Mouse (Mus musculus) bone marrow, adult 2 months (tissue): ENCODE measurements around the gene Pycr2. TPM values are rescaled to one million over a fixed set of nuclear protein-coding genes. Genes with fewer than 3 reads are reported as not detected.
A peak's percentile ranks its signal among the peaks of the same experiment; 100 is the strongest.
"Not testable (repeated sequence)": the region's sequence is repeated elsewhere in the genome, so short reads cannot be mapped to it uniquely, and the experiment has no call there.

Experiments used
- H3K27ac ChIP-seq: fragments of 200-500 bp; 2 replicates; pipeline ENCODE4 v1.5.1; 2012; ENCODE audit warnings: low read depth, mild to moderate bottlenecking, control low read depth, inconsistent platforms, low read length; ENCODE audit not compliant: control insufficient read depth, poor library complexity, insufficient read depth
- H3K4me1 ChIP-seq: fragments of 200-500 bp; 2 replicates; pipeline ENCODE4 v1.6.1; 2011; ENCODE audit warnings: low read length; ENCODE audit not compliant: control insufficient read depth, insufficient read depth
- H3K4me3 ChIP-seq: fragments of 200-500 bp; replicated peaks from 2 replicates; pipeline ENCODE3; 2011; ENCODE audit warnings: mild to moderate bottlenecking, low read depth, low read length, control low read depth; ENCODE audit not compliant: control insufficient read depth
- CTCF ChIP-seq: fragments of 200-500 bp; IDR thresholded peaks from 2 replicates; pipeline ENCODE4 v1.5.1; 2011; ENCODE audit warnings: low read length, control low read depth; ENCODE audit not compliant: control insufficient read depth, insufficient read depth
- POLR2A ChIP-seq: fragments of 200-500 bp; IDR thresholded peaks from 2 replicates; pipeline ENCODE4 v1.6.1; 2011; ENCODE audit warnings: low read depth, mild to moderate bottlenecking, control low read depth, low read length, borderline replicate concordance; ENCODE audit not compliant: control insufficient read depth
- WGBS: fragments of 180-500 bp; shearing (Covaris S2); methylation state at CpG from one replicate; pipeline ENCODE4 v1.1.7; 2018; 5-methylcytosine and 5-hydroxymethylcytosine counted together
- polyA plus RNA-seq: library from polyadenylated mRNA; stranded (reverse); fragments of >200 nt; gene quantifications from 2 replicates; pipeline ENCODE4 v1.2.4, GENCODE M21; 2011; ENCODE audit warnings: low replicate concordance; ENCODE audit not compliant: missing spikeins, insufficient read depth, insufficient read length

The Pycr2 gene
- polyA plus RNA-seq, 1 experiment = 48.1 TPM

DNA sequence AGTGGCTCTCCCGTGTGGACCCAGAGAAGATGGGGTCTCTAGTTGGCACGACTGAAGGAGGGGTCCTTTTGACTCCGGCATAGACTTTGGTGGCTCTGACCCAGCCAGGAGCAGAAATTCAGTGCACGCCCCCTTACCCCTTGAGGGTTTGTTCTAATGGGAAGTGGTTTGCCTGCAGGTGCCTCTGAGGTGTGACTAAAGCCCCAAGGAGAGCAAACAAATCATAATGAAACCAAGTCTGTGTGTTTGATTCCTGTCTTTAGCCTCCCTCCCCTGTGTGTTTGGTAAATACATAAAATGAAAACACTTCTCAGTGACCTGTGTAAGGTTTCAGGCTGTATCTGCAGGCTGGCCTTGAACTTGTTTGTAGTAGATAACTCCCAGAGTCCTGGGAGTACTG, 22.2 kb downstream of the Pycr2 start:
- no peak for TF ChIP-seq POLR2A
- TF ChIP-seq CTCF = no peak
- H3K4me1 ChIP-seq = peaks cover 2% of the 10 kb centered on the region
- H3K4me3 ChIP-seq = no peak overlapping the region
- 36% methylated on average over 4 of the region's 4 CpGs for WGBS
- H3K27ac ChIP-seq = no peak overlapping the region

DNA sequence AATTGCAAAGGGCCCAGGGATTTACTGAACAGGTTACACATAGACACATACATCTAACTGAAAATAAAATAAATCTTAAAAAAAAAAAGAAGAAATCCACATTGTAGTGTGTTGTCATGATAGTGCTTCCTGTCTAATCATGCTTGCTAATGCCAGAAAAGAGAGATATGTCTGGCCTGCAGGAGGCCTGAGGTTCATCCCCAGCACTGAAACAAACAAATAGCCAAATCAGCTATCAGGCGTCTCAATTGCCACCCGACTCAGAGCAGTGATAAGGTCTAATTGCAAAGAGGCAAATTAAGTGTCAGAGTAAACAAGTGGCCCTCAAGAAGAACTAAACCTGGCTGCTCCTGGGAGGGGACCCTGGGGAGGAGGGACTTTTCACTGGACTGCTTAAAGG, 25.5 kb downstream of the Pycr2 start:
- Histone ChIP-seq H3K4me3 (no peak overlapping the region), H3K27ac (no peak overlapping the region), H3K4me1 (no peaks in the 10 kb centered on the region)
- 59% methylated on average over 2 of the region's 2 CpGs for WGBS
- TF ChIP-seq CTCF = no peak
- TF ChIP-seq POLR2A = no peak

DNA sequence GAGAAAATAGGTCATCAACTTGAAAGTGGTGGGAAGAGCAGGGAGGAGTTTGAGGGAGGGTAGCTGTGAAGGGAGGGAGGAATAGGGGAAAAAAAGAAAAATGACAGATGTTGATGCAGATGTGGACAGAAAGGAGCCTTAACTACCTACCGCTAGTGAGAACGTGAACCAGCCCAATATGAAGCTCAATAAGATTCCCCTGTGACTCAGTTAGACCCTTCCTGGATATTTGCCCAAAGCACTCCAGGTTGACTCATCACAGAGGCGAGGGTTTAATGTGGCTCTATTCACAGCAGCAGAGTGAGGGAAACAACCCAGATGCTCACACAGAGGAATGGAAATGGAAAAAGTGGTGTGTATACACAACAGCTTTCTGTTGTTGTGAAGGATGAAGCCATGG, 27.0 kb downstream of the Pycr2 start:
- no peak overlapping the region for H3K27ac ChIP-seq
- 65% methylated on average over 3 of the region's 3 CpGs for WGBS
- no peak overlapping the region for H3K4me3 ChIP-seq
- no peaks in the 10 kb centered on the region for H3K4me1 ChIP-seq
- TF ChIP-seq POLR2A (no peak), CTCF (no peak)

DNA sequence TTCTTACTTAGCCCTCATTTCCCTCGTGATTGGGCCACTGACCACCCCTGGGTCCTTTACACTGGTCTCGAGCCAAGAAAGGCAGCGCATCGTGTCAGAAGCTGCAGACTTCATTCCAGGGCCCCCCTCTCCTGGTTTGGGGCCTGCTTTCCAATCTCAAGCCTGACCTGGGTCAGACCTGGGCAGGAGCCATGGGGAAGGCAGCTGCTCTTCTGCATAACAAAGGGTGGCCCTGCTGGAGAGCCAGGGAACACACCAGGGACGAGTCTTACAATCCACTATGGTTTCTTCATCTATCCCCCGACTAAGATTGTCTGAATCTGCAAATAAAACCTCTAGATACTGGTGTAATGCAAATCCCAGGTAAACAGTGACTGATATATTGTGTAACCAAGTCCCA, 29.6 kb downstream of the Pycr2 start:
- Histone ChIP-seq H3K27ac (no peak overlapping the region), H3K4me3 (no peak overlapping the region), H3K4me1 (no peaks in the 10 kb centered on the region)
- 69% methylated on average over 6 of the region's 6 CpGs for WGBS
- TF ChIP-seq CTCF (no peak), POLR2A (no peak)

DNA sequence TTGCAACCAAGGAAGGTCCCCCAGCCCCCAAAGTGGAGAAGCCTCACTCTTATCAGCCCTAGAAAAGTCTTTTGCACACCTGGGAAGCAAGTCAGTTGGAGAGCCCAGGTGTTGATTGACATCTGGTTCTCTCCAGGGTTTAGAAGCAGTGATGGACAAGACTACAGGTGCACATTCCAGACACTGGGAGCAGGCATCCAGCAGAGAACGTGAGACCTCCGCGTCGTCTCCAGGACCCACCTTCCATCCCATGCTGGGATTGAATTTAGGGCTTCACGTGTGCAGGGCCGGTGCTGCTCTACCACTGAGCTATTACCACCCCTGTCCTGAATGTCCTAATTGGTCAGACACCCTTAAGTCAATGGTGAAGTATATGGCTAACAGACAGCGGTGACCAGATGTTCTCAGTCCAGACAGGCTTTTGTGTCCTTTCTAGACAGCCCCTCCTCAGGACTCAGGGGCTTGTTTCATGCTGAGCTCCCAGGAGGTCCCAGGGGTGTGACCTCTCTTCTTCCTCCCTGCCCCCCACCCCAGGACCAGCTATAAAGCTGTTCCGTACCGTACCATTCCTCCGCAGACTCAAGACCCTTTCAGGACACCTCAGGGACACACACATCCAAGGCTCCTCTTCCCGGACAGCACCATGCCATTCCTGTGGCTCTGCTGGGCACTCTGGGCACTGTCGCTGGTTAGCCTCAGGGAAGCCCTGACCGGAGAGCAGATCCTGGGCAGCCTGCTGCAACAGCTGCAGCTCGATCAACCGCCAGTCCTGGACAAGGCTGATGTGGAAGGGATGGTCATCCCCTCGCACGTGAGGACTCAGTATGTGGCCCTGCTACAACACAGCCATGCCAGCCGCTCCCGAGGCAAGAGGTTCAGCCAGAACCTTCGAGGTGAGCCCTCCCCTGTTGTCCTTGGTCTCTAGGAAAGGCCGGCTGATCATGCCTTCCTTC, 30.6 kb downstream of the Pycr2 start, which contains the start of gene Lefty1:
Gene Lefty1, plus strand, starts transcription at position 556 of the 953 bp plus-strand sequence.
- Histone ChIP-seq H3K4me3 (no peak within 1 kb of the TSS), H3K27ac (no peak within 1 kb of the TSS), H3K4me1 (no peaks in the 10 kb centered on the region)
- no peak for TF ChIP-seq POLR2A
- no peak for TF ChIP-seq CTCF
- whole genome bisulfite sequencing = 91% methylated on average over 21 of the region's 21 CpGs

DNA sequence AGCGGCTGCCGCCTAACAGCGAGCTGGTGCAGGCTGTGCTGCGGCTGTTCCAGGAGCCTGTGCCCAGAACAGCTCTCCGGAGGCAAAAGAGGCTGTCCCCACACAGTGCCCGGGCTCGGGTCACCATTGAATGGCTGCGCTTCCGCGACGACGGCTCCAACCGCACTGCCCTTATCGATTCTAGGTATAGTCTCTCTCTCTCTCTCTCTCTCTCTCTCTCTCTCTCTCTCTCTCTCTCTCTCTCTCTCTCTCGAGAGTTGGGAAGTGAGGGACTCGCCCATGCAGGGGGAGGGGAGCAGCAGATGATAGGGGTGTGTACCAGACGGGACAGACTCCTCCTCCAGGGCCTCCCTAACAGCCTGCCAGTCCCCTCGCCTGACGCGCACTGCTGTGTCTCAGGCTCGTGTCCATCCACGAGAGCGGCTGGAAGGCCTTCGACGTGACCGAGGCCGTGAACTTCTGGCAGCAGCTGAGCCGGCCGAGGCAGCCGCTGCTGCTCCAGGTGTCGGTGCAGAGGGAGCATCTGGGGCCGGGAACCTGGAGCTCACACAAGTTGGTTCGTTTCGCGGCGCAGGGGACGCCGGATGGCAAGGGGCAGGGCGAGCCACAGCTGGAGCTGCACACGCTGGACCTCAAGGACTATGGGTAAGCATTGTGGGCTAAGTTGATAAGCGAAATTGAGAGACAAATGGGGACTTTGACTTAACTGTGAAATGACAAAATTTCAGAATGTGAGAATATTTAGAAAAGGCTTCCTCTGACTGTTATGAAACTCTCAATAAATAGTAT, 32.7 kb downstream of the Pycr2 start:
- peak; percentile 44; the same call in 1 of the 2 replicates for TF ChIP-seq POLR2A
- not testable (repeated sequence) for H3K4me1 ChIP-seq
- H3K27ac ChIP-seq = peak overlapping the region; percentile 65
- 5% methylated on average over 41 of the region's 41 CpGs for WGBS
- H3K4me3 ChIP-seq = peak overlapping the region; percentile 32

DNA sequence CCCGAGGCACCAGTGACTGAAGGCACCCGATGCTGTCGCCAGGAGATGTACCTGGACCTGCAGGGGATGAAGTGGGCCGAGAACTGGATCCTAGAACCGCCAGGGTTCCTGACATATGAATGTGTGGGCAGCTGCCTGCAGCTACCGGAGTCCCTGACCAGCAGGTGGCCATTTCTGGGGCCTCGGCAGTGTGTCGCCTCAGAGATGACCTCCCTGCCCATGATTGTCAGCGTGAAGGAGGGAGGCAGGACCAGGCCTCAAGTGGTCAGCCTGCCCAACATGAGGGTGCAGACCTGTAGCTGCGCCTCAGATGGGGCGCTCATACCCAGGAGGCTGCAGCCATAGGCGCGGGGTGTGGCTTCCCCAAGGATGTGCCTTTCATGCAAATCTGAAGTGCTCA, 33.5 kb downstream of the Pycr2 start:
- not testable (repeated sequence) for H3K27ac ChIP-seq, H3K4me3 ChIP-seq, H3K4me1 ChIP-seq
- WGBS = 91% methylated on average over 13 of the region's 13 CpGs

DNA sequence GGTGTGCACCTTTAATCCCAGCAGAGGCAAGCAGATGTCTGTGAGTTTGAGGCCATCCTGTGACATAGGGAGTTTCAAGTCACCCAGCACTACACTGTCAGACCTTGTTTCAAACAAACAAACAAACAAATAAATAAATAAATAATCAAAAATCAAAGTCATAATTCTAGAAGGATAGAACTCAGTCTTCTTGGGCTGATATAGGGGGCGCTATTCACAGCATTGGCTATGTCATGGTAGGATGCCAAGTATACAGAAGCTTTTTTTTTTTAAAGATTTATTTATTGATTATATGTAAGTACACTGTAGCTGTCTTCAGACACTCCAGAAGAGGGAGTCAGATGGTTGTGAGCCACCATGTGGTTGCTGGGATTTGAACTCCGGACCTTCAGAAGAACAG, 34.7 kb downstream of the Pycr2 start:
- H3K4me1 ChIP-seq, H3K27ac ChIP-seq, H3K4me3 ChIP-seq: not testable (repeated sequence)
- 78% methylated on average over 2 of the region's 2 CpGs for WGBS
